Mouse (Mus musculus) CH12.LX (cell line): Measurements from ENCODE around the gene Evx2. TPM values are rescaled to one million over a fixed set of nuclear protein-coding genes. Genes with fewer than 3 reads are reported as not detected.

ENCODE experiments used
- DNase-seq: peaks from one replicate; pipeline ENCODE4 v3.0.0-alpha.2; 2013; ENCODE audit errors: extremely low read depth
- H3K27ac ChIP-seq: 2 replicates; pipeline ENCODE4 v1.5.1; 2012; ENCODE audit warnings: low read depth, mild to moderate bottlenecking, control low read depth, moderate library complexity; ENCODE audit not compliant: insufficient read depth
- H3K27me3 ChIP-seq: replicated peaks from 2 replicates; pipeline ENCODE3; 2012; ENCODE audit warnings: inconsistent platforms
- H3K36me3 ChIP-seq, 2 experiments: replicated peaks in 1 of 2; 2 replicates each; pipeline versions ENCODE3 to v1.6.1; 2012; ENCODE audit warnings: inconsistent platforms in 1 of 2, low read length in 1 of 2, mild to moderate bottlenecking in 1 of 2, mixed read lengths in 1 of 2, moderate library complexity in 1 of 2; ENCODE audit not compliant: control insufficient read depth in 1 of 2, insufficient read depth in 1 of 2
- H3K4me1 ChIP-seq, 2 experiments: 2 replicates each; pipeline ENCODE4 v1.6.1; 2012; ENCODE audit warnings: inconsistent platforms in 1 of 2, moderate library complexity in 1 of 2; ENCODE audit not compliant: insufficient read depth in 2 of 2, control insufficient read depth in 1 of 2
- H3K4me2 ChIP-seq: 2 replicates; pipeline ENCODE4 v1.6.1; 2012; ENCODE audit warnings: low read depth, mild to moderate bottlenecking, control low read depth; ENCODE audit not compliant: poor library complexity, insufficient read depth, severe bottlenecking
- H3K4me3 ChIP-seq, 3 experiments: fragments of 150-350 bp in 1 of 3; sonication (generic) in 1 of 3; replicated peaks in 1 of 3; 2 replicates each; pipeline versions ENCODE3 to v1.5.1; 2011 to 2012; ENCODE audit warnings: low read depth in 2 of 3, low read length in 2 of 3, mild to moderate bottlenecking in 2 of 3, moderate library complexity in 2 of 3, control low read depth in 1 of 3, improper control_type of control experiment in 1 of 3, inconsistent platforms in 1 of 3, mixed read lengths in 1 of 3; ENCODE audit not compliant: poor library complexity in 1 of 3
- H3K79me2 ChIP-seq: replicated peaks from 2 replicates; pipeline ENCODE4 v1.6.1; 2012; ENCODE audit warnings: mild to moderate bottlenecking, moderate library complexity; ENCODE audit not compliant: control insufficient read depth, poor library complexity, insufficient read depth, severe bottlenecking; ENCODE audit errors: extremely low read depth
- H3K9ac ChIP-seq: 2 replicates; pipeline ENCODE4 v1.6.1; 2012; ENCODE audit warnings: low read depth, mild to moderate bottlenecking, control low read depth, moderate library complexity; ENCODE audit not compliant: insufficient read depth
- H3K9me3 ChIP-seq: replicated peaks from 2 replicates; pipeline ENCODE3; 2012; ENCODE audit warnings: low read length, inconsistent platforms, mixed read lengths
- CHD1 ChIP-seq: IDR thresholded peaks from 2 replicates; pipeline ENCODE4 v1.6.1; 2012; ENCODE audit warnings: low read depth, low read length, improper control_type of control experiment, inconsistent platforms
- CTCF ChIP-seq, 2 experiments: IDR thresholded peaks in 1 of 2; conservative IDR thresholded peaks in 1 of 2; 2 replicates each; pipeline ENCODE4 v1.5.1; 2011 to 2012; ENCODE audit warnings: low read depth in 2 of 2, low read length in 2 of 2, improper control_type of control experiment in 1 of 2, inconsistent platforms in 1 of 2, mild to moderate bottlenecking in 1 of 2, moderate library complexity in 1 of 2
- ELF1 ChIP-seq: IDR thresholded peaks from 2 replicates; pipeline ENCODE4 v1.6.1; 2014; ENCODE audit warnings: low read depth, mild to moderate bottlenecking, inconsistent platforms, low read length, improper control_type of control experiment
- EP300 ChIP-seq: IDR thresholded peaks from 2 replicates; pipeline ENCODE4 v1.6.1; 2011; ENCODE audit warnings: low read length, improper control_type of control experiment
- ETS1 ChIP-seq: conservative IDR thresholded peaks from 2 replicates; pipeline ENCODE4 v1.6.1; 2012; ENCODE audit warnings: low read depth, mild to moderate bottlenecking, inconsistent platforms, low read length, improper control_type of control experiment, moderate library complexity
- GABPA ChIP-seq: IDR thresholded peaks from 2 replicates; pipeline ENCODE4 v1.6.1; 2012; ENCODE audit warnings: low read depth, low read length, improper control_type of control experiment, inconsistent platforms; ENCODE audit not compliant: insufficient replicate concordance
- JUN ChIP-seq: IDR thresholded peaks from 2 replicates; pipeline ENCODE4 v1.6.1; 2011; ENCODE audit warnings: low read depth, mild to moderate bottlenecking, low read length, improper control_type of control experiment, moderate library complexity; ENCODE audit not compliant: insufficient read depth
- KAT2A ChIP-seq: IDR thresholded peaks from 2 replicates; pipeline ENCODE4 v1.6.1; 2012; ENCODE audit warnings: low read length, improper control_type of control experiment, inconsistent platforms; ENCODE audit not compliant: insufficient replicate concordance
- MAFK ChIP-seq: IDR thresholded peaks from 2 replicates; pipeline ENCODE4 v1.6.1; 2011; ENCODE audit warnings: low read length, improper control_type of control experiment; ENCODE audit not compliant: insufficient replicate concordance
- MEF2A ChIP-seq: IDR thresholded peaks from 2 replicates; pipeline ENCODE4 v1.6.1; 2014; ENCODE audit warnings: low read depth, mild to moderate bottlenecking, inconsistent platforms, low read length, improper control_type of control experiment, borderline replicate concordance
- POLR2A ChIP-seq: IDR thresholded peaks from 2 replicates; pipeline ENCODE4 v1.6.1; 2011; ENCODE audit warnings: low read depth, mild to moderate bottlenecking, improper control_type of control experiment, low read length
- RCOR1 ChIP-seq: conservative IDR thresholded peaks from 2 replicates; pipeline ENCODE4 v1.6.1; 2012; ENCODE audit warnings: low read depth, mild to moderate bottlenecking, inconsistent platforms, low read length, improper control_type of control experiment
- SIN3A ChIP-seq: IDR thresholded peaks from 2 replicates; pipeline ENCODE4 v1.6.1; 2012; ENCODE audit warnings: low read length, improper control_type of control experiment, inconsistent platforms
- SMC3 ChIP-seq: IDR thresholded peaks from 2 replicates; pipeline ENCODE4 v1.6.1; 2011; ENCODE audit warnings: low read depth, low read length, improper control_type of control experiment
- UBTF ChIP-seq: IDR thresholded peaks from 2 replicates; pipeline ENCODE4 v1.6.1; 2012; ENCODE audit warnings: low read depth, mild to moderate bottlenecking, inconsistent platforms, low read length, improper control_type of control experiment, moderate library complexity
- ZKSCAN1 ChIP-seq: IDR thresholded peaks from 2 replicates; pipeline ENCODE4 v1.6.1; 2012; ENCODE audit warnings: low read depth, inconsistent platforms, low read length, improper control_type of control experiment, borderline replicate concordance
- ZNF384 ChIP-seq: IDR thresholded peaks from 2 replicates; pipeline ENCODE4 v1.6.1; 2012; ENCODE audit warnings: low read depth, low read length, improper control_type of control experiment, inconsistent platforms
- dilution Hi-C: fragments of 300-500 bp; cut with MboI; formaldehyde crosslinking; loops from 2 replicates; pipeline ENCODE4 v1.14.3; 2020; ENCODE audit warnings: low sequenced_read_pairs; ENCODE audit not compliant: extremely low pct_unique_long_range_greater_than_20kb, extremely low pct_ligation_motif_present
- in situ Hi-C: fragments of 300-500 bp; cut with MboI; formaldehyde crosslinking; loops from 3 replicates; pipeline ENCODE4 v1.14.3; 2019; ENCODE audit warnings: low sequenced_read_pairs, low pct_ligation_motif_present, low pct_unique_long_range_greater_than_20kb, mixed read lengths
- polyA plus RNA-seq: library from polyadenylated mRNA; unstranded; fragments of >175 nt; gene quantifications from 2 replicates; pipeline ENCODE4 v1.2.1, GENCODE M21; 2012; ENCODE audit warnings: low read depth; ENCODE audit not compliant: insufficient read length
- total RNA-seq, 2 experiments: library from RNA; depleted of rRNA; stranded (reverse); fragments of 300-350 nt in 1 of 2; fragments of >200 nt in 1 of 2; gene quantifications; 2 replicates each; pipeline ENCODE4 v1.2.3; 2012 to 2014

Evx2 gene
- total and polyA plus RNA-seq, 3 experiments = not detected

GRCm38 (mm10) chr2:74606087-74606760 is 53.1 kb downstream of the Evx2 start:
- H3K9ac ChIP-seq = no peak overlapping the region
- in situ Hi-C loops = no loop called here
- H3K79me2 ChIP-seq = no peaks in the 10 kb centered on the region

GRCm38 (mm10) chr2:74604011-74604410 is 55.3 kb downstream of the Evx2 start:
- in situ Hi-C loops = no loop called here
- TF ChIP-seq SIN3A (no peak), ELF1 (no peak), ETS1 (no peak), ZNF384 (no peak), RCOR1 (no peak)
- TF ChIP-seq, all 38 proteins: peak for 0
- no peak overlapping the region for H3K27ac ChIP-seq
- no peaks in the 10 kb centered on the region for H3K36me3 ChIP-seq
- no peaks in the 10 kb centered on the region for H3K79me2 ChIP-seq
- no peaks in the 10 kb centered on the region for H3K27me3 ChIP-seq
- no peaks in the 10 kb centered on the region for H3K9me3 ChIP-seq
- DNase-seq = no peak
- no peaks in the 10 kb centered on the region for H3K4me1 ChIP-seq
- no peak overlapping the region for H3K4me3 ChIP-seq
- no peak overlapping the region for H3K4me2 ChIP-seq
- dilution Hi-C loops = no loop called here
- no peak overlapping the region for H3K9ac ChIP-seq

More at GRCm38 (mm10) chr2:74606087-74606760, 53.1 kb downstream of the Evx2 start:
- dilution Hi-C loops = no loop called here
- Histone ChIP-seq H3K27me3 (no peaks in the 10 kb centered on the region), H3K36me3 (no peaks in the 10 kb centered on the region), H3K4me3 (no peak overlapping the region), H3K4me2 (no peak overlapping the region), H3K9me3 (peaks cover under 1% of the 10 kb centered on the region), H3K27ac (no peak overlapping the region), H3K4me1 (no peaks in the 10 kb centered on the region)
- TF ChIP-seq GABPA (no peak), CHD1 (no peak), KAT2A (no peak), EP300 (no peak), SMC3 (no peak), ZKSCAN1 (no peak), RCOR1 (no peak), JUN (no peak), ELF1 (no peak), POLR2A (no peak), UBTF (no peak), CTCF (conservative IDR thresholded peaks at IDR 0.05 in 1 of 2, IDR thresholded peaks at IDR 0.05 in 1 of 2; ENCODE audit: low read depth in 2 of 2, low read length in 2 of 2) (no peak), MEF2A (no peak), MAFK (no peak)
- no peak for DNase-seq

Other genes with a start within 250 kb of the Evx2 start
- 21.1 and 21.2 TPM in 2 replicates for gene Lnpk, start 80.1 kb downstream of the Evx2 start, total RNA-seq (2012; rRNA removed)
- 51.7 and 61.1 TPM in 2 replicates for gene Lnpk, start 80.1 kb downstream of the Evx2 start, total RNA-seq (2014; rRNA removed)
- gene Lnpk, start 80.1 kb downstream of the Evx2 start, polyA plus RNA-seq = 32.9 and 37.1 TPM in 2 replicates
- gene Hoxd13, start 8.8 kb upstream of the Evx2 start, total RNA-seq (2012; rRNA removed) = not detected in 2 replicates
- not detected in 2 replicates for gene Hoxd13, start 8.8 kb upstream of the Evx2 start, total RNA-seq (2014; rRNA removed)
- not detected in 2 replicates for gene Hoxd13, start 8.8 kb upstream of the Evx2 start, polyA plus RNA-seq
- gene Hoxd12, start 15.5 kb upstream of the Evx2 start, total RNA-seq (2012; rRNA removed) = not detected in 2 replicates
- gene Hoxd12, start 15.5 kb upstream of the Evx2 start, total RNA-seq (2014; rRNA removed) = not detected in 2 replicates
- not detected in 2 replicates for gene Hoxd12, start 15.5 kb upstream of the Evx2 start, polyA plus RNA-seq
- gene Hoxd11, start 20.0 kb upstream of the Evx2 start, total RNA-seq (2012; rRNA removed) = not detected in 2 replicates
- gene Hoxd11, start 20.0 kb upstream of the Evx2 start, total RNA-seq (2014; rRNA removed) = not detected in 2 replicates
- not detected in 2 replicates for gene Hoxd11, start 20.0 kb upstream of the Evx2 start, polyA plus RNA-seq
- gene Hoxd10, start 32.4 kb upstream of the Evx2 start, total RNA-seq (2012; rRNA removed) = not detected in 2 replicates
- gene Hoxd10, start 32.4 kb upstream of the Evx2 start, total RNA-seq (2014; rRNA removed) = not detected in 2 replicates
- gene Hoxd10, start 32.4 kb upstream of the Evx2 start, polyA plus RNA-seq = not detected in 2 replicates
- not detected in 2 replicates for gene Hoxd9, start 38.2 kb upstream of the Evx2 start, total RNA-seq (2012; rRNA removed)
- not detected in 2 replicates for gene Hoxd9, start 38.2 kb upstream of the Evx2 start, total RNA-seq (2014; rRNA removed)
- not detected in 2 replicates for gene Hoxd9, start 38.2 kb upstream of the Evx2 start, polyA plus RNA-seq
- not detected in 2 replicates for gene Hoxd8, start 45.1 kb upstream of the Evx2 start, total RNA-seq (2012; rRNA removed)
- gene Hoxd8, start 45.1 kb upstream of the Evx2 start, total RNA-seq (2014; rRNA removed) = 0.20 and 0.76 TPM in 2 replicates
- 0.15 and 0.31 TPM in 2 replicates for gene Hoxd8, start 45.1 kb upstream of the Evx2 start, polyA plus RNA-seq
- 0.50 TPM in 1 of 2 replicates, not detected in the other for gene Hoxd3, start 52.4 kb upstream of the Evx2 start, total RNA-seq (2012; rRNA removed)
- gene Hoxd3, start 52.4 kb upstream of the Evx2 start, total RNA-seq (2014; rRNA removed) = 0.12 and 0.14 TPM in 2 replicates
- gene Hoxd3, start 52.4 kb upstream of the Evx2 start, polyA plus RNA-seq = 1.0 and 1.1 TPM in 2 replicates
- gene Hoxd4, start 52.4 kb upstream of the Evx2 start, total RNA-seq (2012; rRNA removed) = 8.4 and 9.8 TPM in 2 replicates
- gene Hoxd4, start 52.4 kb upstream of the Evx2 start, total RNA-seq (2014; rRNA removed) = 6.0 and 7.2 TPM in 2 replicates
- 5.4 and 6.3 TPM in 2 replicates for gene Hoxd4, start 52.4 kb upstream of the Evx2 start, polyA plus RNA-seq
- 0.80 and 0.89 TPM in 2 replicates for gene Gm28230, start 67.2 kb upstream of the Evx2 start, total RNA-seq (2012; rRNA removed)
- 0.84 and 1.1 TPM in 2 replicates for gene Gm28230, start 67.2 kb upstream of the Evx2 start, total RNA-seq (2014; rRNA removed)
- gene Gm28230, start 67.2 kb upstream of the Evx2 start, polyA plus RNA-seq = 0.85 and 1.7 TPM in 2 replicates
- gene Hoxd1, start 103.4 kb upstream of the Evx2 start, total RNA-seq (2012; rRNA removed) = not detected in 2 replicates
- gene Hoxd1, start 103.4 kb upstream of the Evx2 start, total RNA-seq (2014; rRNA removed) = not detected in 2 replicates
- not detected in 2 replicates for gene Hoxd1, start 103.4 kb upstream of the Evx2 start, polyA plus RNA-seq
- 56.4 and 66.0 TPM in 2 replicates for gene Mtx2, start 166.2 kb upstream of the Evx2 start, total RNA-seq (2012; rRNA removed)
- gene Mtx2, start 166.2 kb upstream of the Evx2 start, total RNA-seq (2014; rRNA removed) = 163 and 186 TPM in 2 replicates
- 111 and 129 TPM in 2 replicates for gene Mtx2, start 166.2 kb upstream of the Evx2 start, polyA plus RNA-seq